Mouse (Mus musculus): Measurements from ENCODE around the gene Xylt1. TPM values are rescaled to one million over a fixed set of nuclear protein-coding genes. Genes with fewer than 3 reads are reported as not detected.

The Xylt1 gene
- 11.6 TPM for total RNA-seq (2023)

GRCm38 (mm10) chr7:117380418-117381187 is at the start of gene Xylt1:
Gene Xylt1, plus strand, starts transcription at chr7:117380979.

